Mouse (Mus musculus) midbrain, embryonic 15.5 days (tissue): ENCODE results near the gene Cenpb. TPM values are rescaled to one million over a fixed set of nuclear protein-coding genes. Genes with fewer than 3 reads are reported as not detected.
A peak's percentile ranks its signal among the peaks of the same experiment; 100 is the strongest.

Experiments
- ATAC-seq: fragments of 200-750 bp; cut with Nextera tagmentation; replicated peaks from 2 replicates; pipeline ENCODE4 v1.8.0; 2017; ENCODE audit warnings: moderate TSS enrichment
- H3K27ac ChIP-seq: fragments of 300-500 bp; sonication (generic); 2 replicates; pipeline ENCODE4 v1.5.1; 2015; ENCODE audit warnings: mild to moderate bottlenecking, inconsistent platforms
- H3K27me3 ChIP-seq: fragments of 300-500 bp; sonication (generic); replicated peaks from 2 replicates; pipeline ENCODE4 v1.6.1; 2015; ENCODE audit warnings: inconsistent platforms
- H3K36me3 ChIP-seq: fragments of 300-500 bp; sonication (generic); replicated peaks from 2 replicates; pipeline ENCODE4 v1.6.1; 2015; ENCODE audit warnings: inconsistent platforms
- H3K4me1 ChIP-seq: fragments of 300-500 bp; sonication (generic); 2 replicates; pipeline ENCODE4 v1.6.1; 2015; ENCODE audit warnings: inconsistent platforms
- H3K4me2 ChIP-seq: fragments of 300-500 bp; sonication (generic); 2 replicates; pipeline ENCODE4 v1.6.1; 2015; ENCODE audit warnings: inconsistent platforms, mild to moderate bottlenecking, moderate library complexity
- H3K4me3 ChIP-seq: fragments of 300-500 bp; sonication (generic); 2 replicates; pipeline ENCODE4 v1.5.1; 2015; ENCODE audit warnings: mild to moderate bottlenecking, inconsistent platforms
- H3K9ac ChIP-seq: fragments of 300-500 bp; sonication (generic); 2 replicates; pipeline ENCODE4 v1.6.1; 2015; ENCODE audit warnings: mild to moderate bottlenecking, inconsistent platforms
- H3K9me3 ChIP-seq: fragments of 300-500 bp; sonication (generic); 2 replicates; pipeline ENCODE4 v1.6.1; 2016; ENCODE audit warnings: inconsistent platforms
- WGBS: fragments of 180-500 bp; shearing (Covaris S2); methylation state at CpG from one replicate; pipeline ENCODE4 v1.1.7; 2015; ENCODE audit warnings: mixed read lengths; 5-methylcytosine and 5-hydroxymethylcytosine counted together
- polyA plus RNA-seq: library from polyadenylated mRNA; unstranded; fragments of >200 nt; fragmentation: Nextera tagmentation; extraction: Ambion mirVana; gene quantifications from 2 replicates; pipeline ENCODE4 v1.2.1, GENCODE M21; 2015

Gene Cenpb
- polyA plus RNA-seq, 1 experiment from 2014 or later: 16.0 TPM

- Histone ChIP-seq H3K9me3 (no peaks in the 10 kb centered on the region), H3K36me3 (no peaks in the 10 kb centered on the region; the same call in 1 of the 2 replicates), H3K9ac (no peak overlapping the region), H3K27me3 (no peaks in the 10 kb centered on the region), H3K27ac (peak overlapping the region; percentile 67), H3K4me2 (no peak overlapping the region), H3K4me1 (peaks cover 36% of the 10 kb centered on the region), H3K4me3 (no peak overlapping the region)
- 11% methylated on average over 10 of the region's 10 CpGs for whole genome bisulfite sequencing
- peak; percentile 34 for ATAC-seq
Measured at GRCm38 (mm10) chr2:131190344-131191004, 10.6 kb upstream of the Cenpb start.

GRCm38 (mm10) chr2:131189521-131190309 is 9.8 kb upstream of the Cenpb start:
- H3K27me3 ChIP-seq: no peaks in the 10 kb centered on the region
- no peak for ATAC-seq
- H3K36me3 ChIP-seq: no peaks in the 10 kb centered on the region; the same call in 1 of the 2 replicates
- no peak overlapping the region for H3K4me2 ChIP-seq
- H3K9me3 ChIP-seq: no peaks in the 10 kb centered on the region
- WGBS: 29% methylated on average over 5 of the region's 5 CpGs
- H3K4me1 ChIP-seq: peaks cover 36% of the 10 kb centered on the region
- peak overlapping the region; percentile 13; the same call in 1 of the 2 replicates for H3K27ac ChIP-seq
- no peak overlapping the region for H3K4me3 ChIP-seq
- no peak overlapping the region for H3K9ac ChIP-seq

GRCm38 (mm10) chr2:131188311-131188710 is 8.4 kb upstream of the Cenpb start:
- ATAC-seq: no peak
- WGBS: 95% methylated on average over 5 of the region's 5 CpGs
- Histone ChIP-seq H3K4me2 (no peak overlapping the region), H3K4me1 (peaks cover 36% of the 10 kb centered on the region), H3K27ac (no peak overlapping the region), H3K9me3 (no peaks in the 10 kb centered on the region), H3K9ac (no peak overlapping the region), H3K27me3 (no peaks in the 10 kb centered on the region), H3K4me3 (no peak overlapping the region), H3K36me3 (no peaks in the 10 kb centered on the region)

- ATAC-seq: no peak
- 24% methylated on average over 3 of the region's 3 CpGs for WGBS
- no peaks in the 10 kb centered on the region for H3K27me3 ChIP-seq
- H3K4me1 ChIP-seq: peaks cover 36% of the 10 kb centered on the region
- peak overlapping the region; percentile 45; the same call in 1 of the 2 replicates for H3K27ac ChIP-seq
- peak overlapping the region; percentile 55 for H3K9ac ChIP-seq
- peak overlapping the region; percentile 69 for H3K4me2 ChIP-seq
- peak overlapping the region; percentile 58 for H3K4me3 ChIP-seq
- no peaks in the 10 kb centered on the region for H3K36me3 ChIP-seq
- H3K9me3 ChIP-seq: no peaks in the 10 kb centered on the region
Measured at GRCm38 (mm10) chr2:131187602-131187922, 7.7 kb upstream of the Cenpb start.

- WGBS: under 1% methylated on average over 43 of the region's 43 CpGs
- Histone ChIP-seq H3K4me3 (peak within 1 kb of the TSS; percentile 58), H3K9me3 (no peaks in the 10 kb centered on the region), H3K27me3 (no peaks in the 10 kb centered on the region), H3K27ac (peak within 1 kb of the TSS; percentile 45), H3K4me2 (peak within 1 kb of the TSS; percentile 69), H3K36me3 (no peaks in the 10 kb centered on the region), H3K9ac (peak within 1 kb of the TSS; percentile 55), H3K4me1 (peaks cover 36% of the 10 kb centered on the region)
- peak; percentile 89 for ATAC-seq
Measured at GRCm38 (mm10) chr2:131186771-131187601, 7.1 kb upstream of the Cenpb start, which contains the start of the genes Cdc25b and Spef1. TSS of gene Cdc25b (plus strand) at chr2:131186949. TSS of gene Spef1 (minus strand) at chr2:131187282.

GRCm38 (mm10) chr2:131186343-131186742 is 6.5 kb upstream of the Cenpb start:
- H3K4me3 ChIP-seq: peak overlapping the region; percentile 58
- peak overlapping the region; percentile 45; the same call in 1 of the 2 replicates for H3K27ac ChIP-seq
- H3K4me2 ChIP-seq: peak overlapping the region; percentile 69
- no peaks in the 10 kb centered on the region for H3K27me3 ChIP-seq
- no peaks in the 10 kb centered on the region for H3K9me3 ChIP-seq
- WGBS: 2% methylated on average over 14 of the region's 14 CpGs
- H3K9ac ChIP-seq: peak overlapping the region; percentile 55; the same call in 1 of the 2 replicates
- ATAC-seq: peak; percentile 57
- peaks cover 34% of the 10 kb centered on the region for H3K4me1 ChIP-seq
- H3K36me3 ChIP-seq: no peaks in the 10 kb centered on the region

GRCm38 (mm10) chr2:131179246-131179886 is 501 bp downstream of the Cenpb start:
- Histone ChIP-seq H3K4me1 (peaks cover 43% of the 10 kb centered on the region), H3K9ac (peak overlapping the region; percentile 96)
- peak; percentile 72 for ATAC-seq

GRCm38 (mm10) chr2:131178828-131179245 is 1.0 kb downstream of the Cenpb start:
- Histone ChIP-seq H3K9me3 (no peaks in the 10 kb centered on the region), H3K9ac (peak overlapping the region; percentile 96), H3K27ac (peak overlapping the region; percentile 96), H3K36me3 (no peaks in the 10 kb centered on the region), H3K27me3 (no peaks in the 10 kb centered on the region), H3K4me3 (peak overlapping the region; percentile 64), H3K4me1 (peaks cover 48% of the 10 kb centered on the region), H3K4me2 (peak overlapping the region; percentile 97)
- 20% methylated on average over 26 of the region's 26 CpGs for WGBS
- 0 out of 2 replicates have a peak, but pooled peaks have one; percentile 2 for ATAC-seq

More at GRCm38 (mm10) chr2:131179246-131179886, 501 bp downstream of the Cenpb start:
- Histone ChIP-seq H3K36me3 (no peaks in the 10 kb centered on the region), H3K27ac (peak overlapping the region; percentile 96), H3K4me3 (peak overlapping the region; percentile 64), H3K9me3 (no peaks in the 10 kb centered on the region), H3K27me3 (no peaks in the 10 kb centered on the region), H3K4me2 (peak overlapping the region; percentile 97)
- WGBS: under 1% methylated on average over 67 of the region's 67 CpGs

GRCm38 (mm10) chr2:131177932-131178331 is 1.9 kb downstream of the Cenpb start:
- Histone ChIP-seq H3K4me1 (peaks cover 53% of the 10 kb centered on the region), H3K27me3 (peaks cover 3% of the 10 kb centered on the region; the same call in 1 of the 2 replicates), H3K9ac (peak overlapping the region; percentile 32; the same call in 1 of the 2 replicates), H3K4me3 (peak overlapping the region; percentile 64), H3K4me2 (peak overlapping the region; percentile 97), H3K27ac (no peak overlapping the region), H3K9me3 (no peaks in the 10 kb centered on the region), H3K36me3 (no peaks in the 10 kb centered on the region)
- ATAC-seq: no peak
- WGBS: 87% methylated on average over 9 of the region's 9 CpGs

- Histone ChIP-seq H3K4me3 (no peak overlapping the region), H3K27ac (no peak overlapping the region), H3K36me3 (no peaks in the 10 kb centered on the region), H3K4me1 (peaks cover 56% of the 10 kb centered on the region), H3K27me3 (peaks cover 17% of the 10 kb centered on the region), H3K9me3 (no peaks in the 10 kb centered on the region), H3K4me2 (peak overlapping the region; percentile 97), H3K9ac (no peak overlapping the region)
- no peak for ATAC-seq
- WGBS: 72% methylated on average over 5 of the region's 5 CpGs
Measured at GRCm38 (mm10) chr2:131176491-131176890, 3.4 kb downstream of the Cenpb start.

- Histone ChIP-seq H3K9me3 (no peaks in the 10 kb centered on the region), H3K4me2 (no peak overlapping the region), H3K4me3 (no peak overlapping the region), H3K9ac (no peak overlapping the region), H3K27ac (no peak overlapping the region), H3K4me1 (peaks cover 59% of the 10 kb centered on the region), H3K27me3 (peaks cover 23% of the 10 kb centered on the region), H3K36me3 (no peaks in the 10 kb centered on the region)
- ATAC-seq: no peak
- 98% methylated on average over 1 of the region's 1 CpGs for WGBS
Measured at GRCm38 (mm10) chr2:131175945-131176309, 3.9 kb downstream of the Cenpb start.
